Mouse (Mus musculus) subcutaneous adipose tissue, adult 2 months (tissue): ENCODE results near the gene Ctnnd1. TPM values are rescaled to one million over a fixed set of nuclear protein-coding genes. Genes with fewer than 3 reads are reported as not detected.

Experiments used
- polyA plus RNA-seq: library from polyadenylated mRNA; depleted of rRNA; stranded (reverse); fragments of >200 nt; gene quantifications from 2 replicates; pipeline ENCODE4 v1.2.3, GENCODE M21; 2012; ENCODE audit warnings: low replicate concordance; rRNA removed

Gene Ctnnd1
- 48.1 and 70.2 TPM in 2 replicates for polyA plus RNA-seq

GRCm38 (mm10) chr2:84650464-84651195 is at the start of gene Ctnnd1:
Gene Ctnnd1, minus strand, starts transcription at chr2:84650765.

GRCm38 (mm10) chr2:84679016-84679415 is 28.5 kb upstream of the Ctnnd1 start, which contains the start of gene Tmx2:
Gene Tmx2, minus strand, starts transcription at chr2:84679140.

GRCm38 (mm10) chr2:84677968-84678880 is 27.7 kb upstream of the Ctnnd1 start, which contains the start of the genes Gm28635 and Med19:
Gene Gm28635, minus strand, starts transcription at chr2:84678041.
Gene Med19, plus strand, starts transcription at chr2:84678402.

GRCm38 (mm10) chr2:84670569-84670933 is 20.0 kb upstream of the Ctnnd1 start, which contains the start of gene Selenoh:
Gene Selenoh, minus strand, starts transcription at chr2:84670770.

GRCm38 (mm10) chr2:84658806-84659205 is 8.2 kb upstream of the Ctnnd1 start, which contains the start of gene Btbd18:
Gene Btbd18, plus strand, starts transcription at chr2:84659079.

Other genes with a start within 250 kb of the Ctnnd1 start
- 9.6 and 13.8 TPM in 2 replicates for gene Calcrl, start 225.4 kb downstream of the Ctnnd1 start, polyA plus RNA-seq
- 8.7 and 21.1 TPM in 2 replicates for gene Tfpi, start 174.0 kb downstream of the Ctnnd1 start, polyA plus RNA-seq
- gene Btbd18, start 8.3 kb upstream of the Ctnnd1 start, polyA plus RNA-seq, result not detected in 2 replicates
- 32.7 and 68.5 TPM in 2 replicates for gene Selenoh, start 20.0 kb upstream of the Ctnnd1 start, polyA plus RNA-seq
- not detected in 2 replicates for gene Gm28635, start 27.3 kb upstream of the Ctnnd1 start, polyA plus RNA-seq
- gene Med19, start 27.6 kb upstream of the Ctnnd1 start, polyA plus RNA-seq, result 9.4 and 10.1 TPM in 2 replicates
- 98.4 and 120 TPM in 2 replicates for gene Tmx2, start 28.4 kb upstream of the Ctnnd1 start, polyA plus RNA-seq
- gene Zdhhc5, start 64.4 kb upstream of the Ctnnd1 start, polyA plus RNA-seq, result 45.2 and 59.9 TPM in 2 replicates
- gene Clp1, start 76.6 kb upstream of the Ctnnd1 start, polyA plus RNA-seq, result 8.0 and 15.5 TPM in 2 replicates
- gene Ypel4, start 83.3 kb upstream of the Ctnnd1 start, polyA plus RNA-seq, result 5.2 and 20.0 TPM in 2 replicates
- gene Gm19426, start 92.9 kb upstream of the Ctnnd1 start, polyA plus RNA-seq, result 2.5 and 6.6 TPM in 2 replicates
- gene Serping1, start 124.7 kb upstream of the Ctnnd1 start, polyA plus RNA-seq, result 771 and 792 TPM in 2 replicates
- 43.8 and 67.0 TPM in 2 replicates for gene Ube2l6, start 148.1 kb upstream of the Ctnnd1 start, polyA plus RNA-seq
- not detected in 2 replicates for gene Smtnl1, start 171.9 kb upstream of the Ctnnd1 start, polyA plus RNA-seq
- 62.2 and 63.0 TPM in 2 replicates for gene Timm10, start 176.2 kb upstream of the Ctnnd1 start, polyA plus RNA-seq
- gene Slc43a1, start 188.1 kb upstream of the Ctnnd1 start, polyA plus RNA-seq, result 39.0 and 41.0 TPM in 2 replicates
- 9.8 and 12.4 TPM in 2 replicates for gene Rtn4rl2, start 235.9 kb upstream of the Ctnnd1 start, polyA plus RNA-seq